Mouse (Mus musculus) 3T3-L1 (cell line): ENCODE data around the gene Acoxl.
A peak's percentile ranks its signal among the peaks of the same experiment; 100 is the strongest.

Experiments used
- DNase-seq: peaks from one replicate; pipeline ENCODE4 v3.0.0-alpha.2; 2015; ENCODE audit warnings: low read depth, low spot score

Acoxl gene

DNA sequence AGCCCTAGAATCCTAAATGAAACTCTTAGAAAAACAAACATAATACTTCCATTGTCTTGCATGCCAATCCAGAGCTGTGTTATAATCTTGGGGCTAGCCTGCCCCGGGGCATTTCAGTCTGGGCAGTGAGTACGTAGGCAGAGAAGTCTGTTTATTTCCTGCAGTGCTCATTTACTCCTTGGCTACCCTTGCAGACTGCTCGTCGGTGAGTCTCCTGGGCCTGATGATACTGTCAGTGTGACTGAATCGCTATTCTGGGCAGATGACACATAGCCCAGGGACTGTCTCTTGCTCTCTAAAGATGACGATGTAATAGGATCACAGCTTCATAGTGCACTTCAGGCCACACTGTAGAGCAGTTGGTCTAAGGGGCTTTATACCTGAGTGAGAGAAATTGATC lies 56.2 kb downstream of the Acoxl start:
- DNase-seq: peak; percentile 84

DNA sequence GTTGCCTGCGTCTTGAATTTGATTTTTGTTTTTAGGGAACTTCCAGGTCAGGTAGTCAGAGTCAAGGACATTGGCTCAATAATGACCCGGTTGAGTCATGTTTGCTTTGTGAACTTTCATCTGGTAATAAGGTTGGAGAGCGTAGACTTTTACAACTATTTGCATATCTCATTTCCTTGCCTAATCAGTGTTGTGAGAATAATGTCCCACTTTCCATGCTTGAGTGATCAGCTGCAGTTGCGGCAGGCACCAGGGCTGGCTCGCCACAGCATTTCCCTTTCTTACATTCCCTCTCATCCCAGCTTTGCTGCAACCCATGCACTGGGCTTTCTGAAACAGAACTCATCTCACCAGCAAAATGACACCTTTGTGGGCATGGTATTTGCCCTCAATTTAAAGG lies 59.0 kb downstream of the Acoxl start:
- no peak for DNase-seq

DNA sequence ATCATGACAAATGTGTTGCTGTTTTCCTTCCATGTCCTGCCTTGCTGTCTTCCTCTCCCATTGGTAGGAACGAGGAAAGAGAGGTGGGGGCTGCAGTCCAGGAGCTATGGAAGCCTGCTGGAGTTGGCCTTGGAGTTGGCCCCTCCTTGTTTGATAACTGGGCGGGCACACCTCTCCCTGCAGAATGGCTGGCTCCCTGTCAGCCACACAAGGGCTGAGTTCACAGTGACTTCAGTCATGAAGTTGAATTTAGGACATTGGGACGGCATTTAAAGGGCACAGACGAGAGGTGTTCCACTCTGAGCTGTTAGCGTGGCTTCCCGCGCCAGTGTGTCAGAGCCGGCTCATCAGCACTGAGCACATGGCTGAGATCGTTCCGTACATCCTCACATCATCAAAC lies 66.2 kb downstream of the Acoxl start:
- no peak for DNase-seq

DNA sequence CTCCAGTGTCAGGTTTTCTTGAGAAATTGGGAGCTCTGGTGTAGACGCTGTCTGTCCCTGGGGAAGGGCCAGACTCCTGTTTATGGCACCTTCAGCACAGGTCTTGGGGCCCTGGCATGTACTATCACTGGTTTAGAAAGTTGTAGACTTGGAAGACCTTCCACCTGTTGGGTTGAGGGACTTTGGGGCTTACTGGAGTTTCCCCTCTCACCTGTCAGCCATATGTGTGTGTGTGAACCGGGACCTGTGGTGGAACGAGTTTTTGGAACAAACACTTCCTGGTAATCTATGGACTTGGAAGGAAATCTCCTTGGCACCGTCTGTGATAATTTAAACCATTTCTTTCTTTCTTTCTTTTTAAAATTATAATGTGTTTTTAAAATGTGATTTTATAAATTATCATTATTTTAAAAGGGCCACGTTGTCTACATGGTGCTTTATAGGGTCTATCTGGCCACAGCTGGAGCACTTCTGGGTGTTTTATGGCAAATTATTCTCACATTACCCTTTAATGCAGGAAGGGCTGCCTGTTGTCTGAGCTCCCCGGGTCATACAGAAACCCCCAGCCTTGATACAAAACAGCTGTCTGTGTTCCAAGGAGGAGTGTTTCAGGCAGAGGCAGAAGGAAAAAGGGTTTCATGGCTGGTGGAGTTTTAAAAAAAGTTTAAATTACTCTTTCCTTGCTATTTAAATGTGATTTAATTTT lies 68.5 kb downstream of the Acoxl start:
- DNase-seq: no peak

DNA sequence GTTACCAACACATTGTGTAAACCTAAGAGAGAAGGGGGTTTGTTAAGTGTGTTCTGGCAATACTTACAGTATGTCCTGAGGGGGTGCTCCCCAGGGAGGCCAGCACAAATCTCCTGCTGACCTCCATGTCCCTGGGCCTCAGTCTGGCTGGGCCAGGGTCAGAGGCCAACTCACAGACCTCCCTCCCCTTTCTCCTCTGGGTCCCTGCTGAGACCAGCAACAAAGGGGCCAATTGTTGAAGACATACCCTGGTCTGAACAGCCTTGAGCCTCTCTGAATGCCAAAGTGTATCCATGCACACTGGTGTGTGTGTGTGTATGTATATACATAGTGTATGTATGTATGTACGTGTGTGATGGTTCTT lies 69.0 kb downstream of the Acoxl start:
- DNase-seq: no peak

DNA sequence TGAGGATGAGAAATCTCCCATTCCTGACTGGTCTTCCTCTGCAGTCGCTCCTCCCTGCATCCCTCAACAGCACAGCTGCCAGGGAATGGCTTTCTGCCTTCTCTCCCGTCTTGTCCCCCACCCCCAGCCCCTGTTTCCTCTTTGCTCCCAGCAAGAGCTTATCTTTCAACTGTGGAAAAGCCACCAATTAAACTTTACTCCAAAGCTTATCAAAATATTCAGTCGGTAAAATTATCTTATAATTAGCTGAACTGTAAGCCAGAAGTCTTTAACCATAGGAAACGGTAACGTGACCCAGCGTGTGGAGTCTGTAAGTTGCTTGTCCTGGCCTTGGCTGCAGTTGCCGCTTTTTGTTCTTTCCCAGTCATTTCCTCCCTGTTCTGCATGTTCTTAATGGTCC lies 70.2 kb downstream of the Acoxl start:
- no peak for DNase-seq

DNA sequence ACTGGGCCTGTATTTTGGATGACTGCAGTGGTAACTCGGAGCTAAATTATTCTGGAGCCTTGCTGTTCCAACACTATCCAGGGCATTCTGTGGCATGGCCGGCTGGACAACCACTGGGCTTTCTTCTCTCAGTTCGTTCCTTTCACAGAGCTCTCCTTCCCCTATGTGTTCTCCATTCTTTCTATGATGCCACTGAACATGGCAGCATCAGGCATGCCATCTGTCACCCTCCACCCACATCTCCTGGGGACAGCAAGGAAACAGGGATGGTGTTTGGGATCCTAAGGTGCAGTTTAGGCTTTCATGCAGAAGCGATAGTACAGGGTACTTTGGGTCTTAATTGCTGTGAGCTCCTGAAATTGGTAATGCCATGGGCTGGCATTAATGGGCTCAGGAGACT lies 71.1 kb downstream of the Acoxl start:
- no peak for DNase-seq

DNA sequence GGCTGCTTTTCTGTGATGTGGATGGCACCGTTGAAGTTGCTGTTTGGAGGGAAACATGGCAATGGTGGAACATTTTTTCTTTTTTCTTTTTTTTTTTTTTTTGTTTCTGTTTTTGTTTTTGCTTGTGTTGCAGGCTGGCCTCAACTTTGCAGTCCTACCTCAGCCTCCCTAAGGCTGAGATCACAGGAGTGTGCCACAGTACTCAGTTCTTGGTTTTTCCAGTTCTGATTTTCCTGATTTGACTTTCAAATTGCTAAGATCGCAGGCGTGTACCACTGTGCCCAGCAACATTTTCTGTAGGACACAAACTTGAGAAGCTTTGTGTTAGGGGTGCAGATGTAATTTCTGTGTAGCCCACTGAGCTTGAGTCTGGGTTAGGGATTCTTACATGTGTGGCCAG lies 72.9 kb downstream of the Acoxl start:
- DNase-seq: no peak

DNA sequence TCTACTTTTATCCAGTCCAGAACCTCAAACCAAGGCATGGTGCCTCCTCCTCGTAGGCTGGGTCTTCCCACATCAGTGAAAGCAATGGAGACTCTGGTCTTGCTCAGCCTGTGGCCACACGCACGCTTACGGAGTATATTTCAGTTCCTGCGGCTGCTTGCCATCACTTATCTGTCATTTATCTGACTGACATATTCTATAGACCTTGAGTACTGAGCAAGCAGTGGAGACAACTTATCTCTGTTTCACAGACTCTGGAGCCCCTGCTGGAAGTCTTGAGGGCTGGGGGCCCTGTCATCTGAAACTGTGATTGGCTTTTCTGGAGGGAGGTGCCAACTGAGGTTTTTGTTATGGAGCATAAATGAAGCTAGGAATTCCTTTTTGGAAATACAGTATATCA lies 75.4 kb downstream of the Acoxl start:
- DNase-seq: no peak

DNA sequence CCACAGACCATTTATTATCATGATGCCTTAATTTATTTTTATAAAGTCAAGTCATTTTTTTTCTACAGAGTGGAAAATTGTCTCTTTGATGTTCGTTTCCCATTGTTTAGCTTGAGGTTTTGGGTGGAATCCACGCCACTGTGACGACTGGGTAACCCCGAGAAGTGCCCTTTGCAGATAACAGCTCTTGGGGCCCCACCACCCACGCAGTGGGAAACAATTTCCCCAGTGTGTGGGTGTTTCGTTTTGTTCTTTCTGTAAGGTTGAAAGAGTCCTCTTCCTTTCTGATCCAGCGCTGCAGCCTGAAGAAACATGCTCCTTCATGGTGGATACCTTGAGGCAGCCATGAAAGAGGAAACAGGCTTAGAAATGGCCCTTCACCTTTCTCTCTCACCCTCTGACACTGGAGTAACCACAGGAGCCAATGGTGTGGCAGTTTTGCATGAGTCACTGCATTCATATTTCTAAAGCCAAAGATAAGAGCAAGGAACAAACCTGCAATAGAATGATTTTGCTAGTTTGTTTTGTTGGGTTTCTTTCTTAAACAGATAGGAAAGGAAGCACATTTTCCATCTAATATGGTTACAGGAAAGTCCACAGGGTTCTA lies 78.2 kb downstream of the Acoxl start:
- DNase-seq: peak; percentile 29

DNA sequence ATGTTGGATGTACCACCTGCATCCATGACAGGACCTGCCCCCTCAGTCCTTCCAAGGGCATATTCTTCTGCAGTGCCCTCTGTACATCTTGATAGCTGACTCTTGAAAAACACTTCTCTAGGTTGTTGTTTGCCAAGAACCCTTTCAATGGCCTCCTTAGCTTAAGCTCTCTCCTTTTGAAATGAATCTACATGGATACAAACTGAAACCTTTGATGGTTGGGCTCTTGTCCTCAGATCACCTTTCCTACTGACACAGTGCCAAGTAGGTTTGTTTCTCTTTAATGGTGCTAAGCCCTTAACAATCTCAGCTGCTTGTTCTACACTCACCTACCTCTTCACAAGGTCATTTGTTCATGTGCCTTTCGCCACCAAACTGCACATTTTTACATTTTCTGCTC lies 81.1 kb downstream of the Acoxl start:
- no peak for DNase-seq

DNA sequence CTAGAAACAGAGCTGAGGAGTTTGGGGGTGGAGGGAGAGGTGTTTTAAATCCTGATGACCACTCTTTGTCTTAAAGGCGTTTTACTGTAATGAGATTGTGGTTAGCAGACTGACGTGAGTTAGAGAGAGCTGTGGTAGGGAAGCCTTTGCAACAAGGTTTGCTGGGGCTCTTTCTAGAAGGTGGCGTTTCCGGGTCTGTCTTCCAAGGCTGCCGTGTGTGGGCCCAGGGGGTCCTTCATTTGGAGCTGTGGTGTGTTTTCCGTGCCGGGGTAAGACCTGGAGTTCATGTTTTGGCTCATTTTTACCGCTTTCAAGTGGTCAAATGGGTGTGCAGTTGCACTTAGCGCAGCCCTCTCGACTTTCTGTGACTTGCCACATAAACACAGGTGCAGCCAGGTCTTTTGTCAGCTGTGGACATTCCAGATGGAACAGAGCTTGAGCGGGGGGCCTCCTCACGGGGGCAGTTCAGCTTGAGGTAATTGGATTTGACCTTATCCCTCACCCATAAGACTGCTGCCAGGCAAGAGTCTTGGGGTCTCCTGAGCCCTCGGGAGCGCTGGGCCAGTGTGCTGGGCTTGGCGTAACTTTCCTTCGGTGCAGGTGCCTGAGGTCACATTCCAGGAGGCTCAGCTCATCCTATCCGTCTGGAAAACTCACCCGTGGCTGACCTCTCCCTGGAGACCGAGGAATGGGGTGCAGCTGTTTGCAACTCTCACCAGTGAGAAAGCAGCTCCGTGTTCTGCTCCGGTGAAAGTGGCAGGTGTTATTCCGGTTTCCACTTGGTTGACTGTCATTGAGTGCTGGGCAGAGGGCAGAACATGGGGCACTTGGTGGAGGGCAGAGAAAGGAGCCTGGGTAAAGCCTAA lies 83.6 kb downstream of the Acoxl start:
- DNase-seq: no peak

DNA sequence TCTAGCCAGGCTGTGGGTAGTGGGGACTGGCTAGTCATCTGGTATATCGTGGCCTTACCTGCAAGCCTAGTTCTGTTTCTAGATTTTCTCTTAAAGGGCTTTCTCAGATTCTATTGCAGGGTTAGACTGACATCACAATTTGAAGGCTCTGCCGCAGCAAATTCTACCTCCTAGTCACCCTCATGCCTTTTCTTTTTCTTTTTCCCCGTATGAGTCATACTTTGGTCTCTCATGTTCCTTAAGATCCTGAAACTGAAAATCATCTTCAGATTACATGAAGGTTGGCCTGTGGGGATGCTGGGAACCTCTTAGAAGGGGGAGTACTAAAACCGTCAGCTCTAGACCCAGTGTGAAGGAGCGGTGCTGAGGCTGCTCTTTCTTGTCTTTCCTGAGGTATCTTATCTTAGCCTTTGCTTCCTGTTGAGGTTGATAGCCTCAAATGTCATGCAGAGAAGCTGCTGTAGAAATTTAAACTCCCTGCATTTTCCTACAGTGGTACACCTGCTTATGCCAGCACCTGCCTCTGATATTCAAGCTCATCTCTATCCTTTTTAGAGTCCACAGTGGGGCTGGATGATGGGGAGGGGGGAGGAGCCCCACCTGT lies 84.5 kb downstream of the Acoxl start:
- DNase-seq: no peak

DNA sequence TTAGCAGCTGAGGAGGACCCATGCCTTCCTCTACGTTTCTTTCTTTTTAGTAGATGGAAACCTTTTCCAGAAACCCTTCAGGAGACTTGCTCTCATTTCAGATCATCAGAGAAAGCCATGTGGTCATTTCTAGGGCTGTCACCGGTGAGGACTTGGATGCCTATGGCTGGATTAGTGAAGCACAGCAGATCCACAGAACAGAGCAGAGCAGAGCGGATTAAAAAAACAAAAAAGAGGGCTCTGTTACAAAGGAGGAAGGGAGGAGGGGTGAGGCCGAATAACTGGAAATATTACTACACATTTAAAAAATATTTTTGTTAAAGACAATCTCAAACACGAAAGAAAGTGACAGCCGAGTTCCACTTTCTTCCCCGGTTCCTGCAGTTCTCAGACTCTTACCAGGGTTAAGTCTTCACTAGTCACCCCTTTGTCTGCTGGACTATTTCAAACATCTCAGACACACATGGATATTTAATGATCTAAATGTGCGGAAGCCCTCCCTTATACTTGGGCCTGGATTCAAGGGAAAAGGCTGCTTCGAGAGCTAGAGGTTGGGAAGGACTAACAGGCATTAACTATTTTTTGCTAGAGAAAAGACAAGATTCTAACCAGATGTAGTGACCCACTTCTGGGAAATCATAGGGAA lies 88.1 kb downstream of the Acoxl start:
- no peak for DNase-seq

DNA sequence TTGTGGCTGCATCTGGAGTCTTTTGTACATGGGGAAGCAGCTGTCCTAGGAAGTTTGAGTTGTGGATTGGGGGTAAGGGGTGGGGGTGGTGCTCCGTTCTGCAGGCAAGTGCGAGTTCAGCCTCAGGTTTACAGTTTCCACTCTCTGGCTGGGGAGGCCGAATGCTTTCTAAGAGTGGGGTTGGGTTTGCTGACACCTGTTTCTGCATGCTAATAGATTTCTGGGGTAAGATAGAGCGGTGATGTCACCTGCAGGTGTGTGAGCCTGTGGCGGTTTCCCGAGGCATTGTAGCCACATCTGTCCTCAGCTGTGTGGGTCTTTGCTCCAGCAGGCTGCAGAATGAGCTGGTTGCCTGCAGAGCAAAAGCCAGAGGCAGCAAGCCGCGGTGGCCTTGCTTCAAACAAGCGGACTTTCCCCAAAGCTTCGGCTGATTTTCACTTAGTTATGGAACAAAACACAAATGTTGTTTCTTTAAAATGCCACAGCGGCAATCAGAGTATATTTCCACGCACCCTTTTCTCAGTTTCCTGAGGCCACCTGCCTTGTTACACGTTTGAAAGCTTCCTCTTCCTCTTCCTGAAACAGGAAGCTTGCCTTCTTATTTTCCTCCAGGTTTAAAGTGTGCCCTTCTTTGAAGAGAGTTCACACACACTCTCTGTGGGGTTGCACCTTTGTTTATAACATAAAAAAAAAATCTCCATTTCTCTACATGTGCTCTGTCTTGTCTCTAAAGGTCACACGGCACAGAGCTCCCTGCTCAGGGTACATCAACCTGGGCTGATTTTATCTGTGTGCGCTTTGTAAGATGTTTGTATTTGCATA lies 89.0 kb downstream of the Acoxl start:
- no peak for DNase-seq

DNA sequence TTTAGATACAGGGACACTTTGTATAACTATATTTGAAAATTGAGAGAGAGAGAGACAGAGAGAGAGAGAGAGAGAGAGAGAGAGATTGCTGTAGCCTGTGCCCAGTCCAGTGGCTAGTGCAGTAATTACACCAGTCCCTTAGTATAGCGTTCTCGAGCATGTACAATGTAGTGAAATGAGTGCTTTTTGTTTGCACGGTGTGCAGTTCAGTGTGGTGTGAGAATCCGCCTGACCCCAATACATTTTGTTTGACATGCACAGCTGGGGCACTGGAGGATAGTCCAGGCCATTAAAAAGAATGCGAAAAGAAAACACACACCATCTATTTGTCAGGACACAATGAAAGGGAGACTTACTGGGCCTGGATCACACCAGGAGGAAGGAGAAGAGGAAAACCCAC lies 89.6 kb downstream of the Acoxl start:
- no peak for DNase-seq

DNA sequence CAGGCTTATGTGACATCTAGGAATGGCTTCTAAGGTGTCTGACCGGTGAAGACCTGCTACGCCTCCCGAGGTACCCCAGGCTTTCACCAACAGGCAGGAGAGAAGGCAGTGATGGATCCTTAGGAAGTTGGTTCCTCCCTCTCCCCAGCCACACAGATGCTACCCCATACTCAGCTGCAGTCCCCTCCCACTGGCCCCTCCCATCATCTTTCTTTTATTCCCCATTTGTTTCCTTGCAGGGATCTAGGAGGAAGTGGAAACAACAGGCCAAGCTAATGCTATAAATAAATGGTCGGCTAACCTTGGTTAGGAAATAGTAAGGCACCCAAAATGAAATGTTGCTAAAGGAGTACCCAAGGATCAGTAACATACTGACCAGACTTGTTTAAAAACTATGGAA lies 90.2 kb downstream of the Acoxl start:
- DNase-seq: no peak

DNA sequence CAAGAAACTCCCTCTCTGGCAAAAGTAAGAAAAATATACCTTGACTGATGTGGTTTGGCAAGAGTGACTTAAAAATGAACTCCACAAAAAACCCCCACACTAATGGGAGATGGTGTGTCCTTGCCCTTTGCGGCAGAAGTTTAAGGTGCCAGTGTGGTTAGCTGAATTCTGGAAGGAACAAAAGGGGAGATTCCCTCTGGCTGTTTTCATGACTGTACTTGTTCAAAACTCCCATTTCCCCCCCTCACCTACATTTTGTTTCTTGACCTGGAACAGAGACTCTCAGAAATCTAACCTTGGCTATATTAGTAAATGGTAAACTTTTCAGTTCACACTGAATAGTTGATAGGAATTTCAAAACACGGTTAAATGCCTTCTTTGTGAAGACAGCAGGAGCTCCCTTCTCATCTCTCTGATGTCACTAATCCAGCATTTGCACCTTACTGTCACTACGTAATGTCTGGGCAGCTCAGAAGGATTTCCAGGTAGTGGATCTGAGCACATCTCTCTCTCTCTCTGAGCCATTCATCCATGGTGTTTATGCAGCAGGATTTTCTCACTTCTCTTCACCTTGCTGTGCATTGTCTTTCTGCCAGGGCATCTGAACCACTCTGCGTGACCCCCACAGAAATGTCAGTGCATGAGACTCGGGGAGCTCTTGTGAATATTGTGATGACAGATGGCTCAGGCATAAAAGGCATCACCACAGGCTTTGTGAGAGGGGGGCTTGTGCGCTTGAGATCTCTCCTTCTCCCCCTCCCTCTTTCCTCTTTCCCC lies 91.5 kb downstream of the Acoxl start:
- no peak for DNase-seq

DNA sequence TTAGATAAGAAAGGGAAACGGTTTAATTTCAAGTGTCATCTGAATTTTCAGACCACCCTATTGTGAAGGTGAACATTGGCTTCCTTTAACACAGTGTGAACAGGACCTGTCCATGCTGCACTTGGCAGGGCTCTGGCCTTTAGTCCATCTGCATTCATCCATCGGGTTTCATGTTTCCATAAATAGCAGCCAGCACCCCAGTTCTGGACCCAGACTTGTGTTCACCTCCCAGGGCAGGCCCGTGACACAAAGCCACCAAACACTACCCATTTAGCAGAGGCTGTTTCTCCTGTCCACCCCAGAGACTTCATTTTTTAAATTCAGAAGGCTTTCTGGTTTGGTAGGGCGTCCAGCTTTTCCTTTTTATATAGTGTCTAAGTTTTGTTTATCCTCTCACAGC lies 92.9 kb downstream of the Acoxl start:
- DNase-seq: no peak

DNA sequence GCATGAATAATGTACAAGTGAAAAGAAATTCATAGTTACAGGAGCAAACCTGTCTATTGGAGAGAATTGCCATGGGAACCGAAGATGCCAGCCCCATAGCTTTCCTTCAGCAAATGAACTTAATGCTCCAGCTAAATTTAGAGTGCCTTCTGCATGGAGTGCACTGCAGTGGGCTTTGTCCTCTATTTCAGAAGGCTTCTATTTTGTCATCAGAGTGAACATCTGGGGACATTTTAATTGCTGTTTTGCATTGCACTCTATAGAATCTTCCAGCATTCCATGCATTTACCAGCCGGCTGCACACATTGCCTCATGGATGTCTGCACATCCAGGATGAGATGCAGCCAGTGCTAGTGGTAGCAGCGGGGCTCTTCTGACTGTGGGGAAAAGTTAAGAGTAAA lies 94.9 kb downstream of the Acoxl start:
- DNase-seq: no peak
